Mouse (Mus musculus) activated CD4-positive, CD25-positive, alpha-beta regulatory T cell, adult 9 weeks (primary cell): ENCODE data around the gene Mrps7. TPM values are rescaled to one million over a fixed set of nuclear protein-coding genes. Genes with fewer than 3 reads are reported as not detected.

Experiments
- polyA plus RNA-seq: library from polyadenylated mRNA; unstranded; fragments of 100-300 nt; shearing (Covaris generic); gene quantifications from one replicate; pipeline ENCODE4 v1.2.1, GENCODE M21; 2017

Mrps7 gene
- polyA plus RNA-seq, result 61.6 TPM

GRCm38 (mm10) chr11:115603476-115604303 is at the start of gene Mrps7, which contains the start of gene Gga3:
TSS of gene Mrps7 (plus strand) at chr11:115603925.
TSS of gene Gga3 (minus strand) at chr11:115604051.

GRCm38 (mm10) chr11:115564064-115564809 is 39.5 kb upstream of the Mrps7 start, which contains the start of gene Nup85:
TSS of gene Nup85 (plus strand) at chr11:115564434.

GRCm38 (mm10) chr11:115612410-115613137 is 8.8 kb downstream of the Mrps7 start, which contains the start of gene Mif4gd:
TSS of gene Mif4gd (minus strand) at chr11:115612969.

GRCm38 (mm10) chr11:115627705-115628464 is 24.2 kb downstream of the Mrps7 start, which contains the start of gene Slc25a19:
TSS of gene Slc25a19 (minus strand) at chr11:115628295.

Other genes with a start within 250 kb of the Mrps7 start
- 3.7 TPM for gene Hid1, start 236.2 kb upstream of the Mrps7 start, polyA plus RNA-seq
- gene Cdr2l, start 222.0 kb upstream of the Mrps7 start, polyA plus RNA-seq, result not detected
- 163 TPM for gene Mrpl58, start 200.2 kb upstream of the Mrps7 start, polyA plus RNA-seq
- 739 TPM for gene Atp5h, start 184.0 kb upstream of the Mrps7 start, polyA plus RNA-seq
- gene Kctd2, start 183.8 kb upstream of the Mrps7 start, polyA plus RNA-seq, result 3.2 TPM
- gene Trim80, start 163.4 kb upstream of the Mrps7 start, polyA plus RNA-seq, result 0.13 TPM
- 6.2 TPM for gene Slc16a5, start 141.5 kb upstream of the Mrps7 start, polyA plus RNA-seq
- gene Armc7, start 128.3 kb upstream of the Mrps7 start, polyA plus RNA-seq, result 90.8 TPM
- 379 TPM for gene Nt5c, start 112.1 kb upstream of the Mrps7 start, polyA plus RNA-seq
- 580 TPM for gene Jpt1, start 89.5 kb upstream of the Mrps7 start, polyA plus RNA-seq
- 787 TPM for gene Sumo2, start 67.6 kb upstream of the Mrps7 start, polyA plus RNA-seq
- 81.5 TPM for gene Nup85, start 39.5 kb upstream of the Mrps7 start, polyA plus RNA-seq
- gene Gga3, start 126 bp downstream of the Mrps7 start, polyA plus RNA-seq, result 61.9 TPM
- gene Mif4gd, start 9.0 kb downstream of the Mrps7 start, polyA plus RNA-seq, result 204 TPM
- gene Slc25a19, start 24.4 kb downstream of the Mrps7 start, polyA plus RNA-seq, result 76.3 TPM
- 10.4 TPM for gene Grb2, start 104.7 kb downstream of the Mrps7 start, polyA plus RNA-seq
- gene Tmem94, start 161.5 kb downstream of the Mrps7 start, polyA plus RNA-seq, result 34.3 TPM
- 4.3 TPM for gene Caskin2, start 209.7 kb downstream of the Mrps7 start, polyA plus RNA-seq
- gene Tsen54, start 210.8 kb downstream of the Mrps7 start, polyA plus RNA-seq, result 20.1 TPM
- gene Llgl2, start 220.1 kb downstream of the Mrps7 start, polyA plus RNA-seq, result 35.7 TPM